In genomic region chr12:5157931-5158481, GRCm38 (mm10) we compare ENCODE assay signal across 26 mouse cellular contexts.
A peak's percentile ranks its signal among the peaks of the same experiment; 100 is the strongest.
DNase-seq lines count a peak whose midpoint lies in the region; ATAC-seq and TF ChIP-seq lines count a peak whose summit lies in the region.
"Had no signal": no experiment of that assay in that cellular context is flagged by ENCODE, and none has a peak within 500 bp of the region (broad histone marks: within the 10 kb centered on the region; RNA-seq: fewer than 3 reads in every experiment).

No protein-coding gene starts in this region.

- H3K27me3 ChIP-seq in forebrain, embryonic 13.5 days, result no peaks in the 10 kb centered on the region
- H3K27me3 ChIP-seq in forebrain, embryonic 12.5 days, result no peaks in the 10 kb centered on the region
- H3K27me3 ChIP-seq: hindbrain, embryonic 13.5 days had no signal

- intact Hi-C loops in gastrocnemius, adult 2 months (cut with DNase I), result loop anchor here (5.0 kb wide), 1 partner anchor 244 kb away; no protein-coding TSS in a partner anchor
- intact Hi-C loops in left cerebral cortex, adult 2 months (cut with DNase I), result loop anchor here (2.0 to 10.0 kb wide), 3 partner anchors 84 to 1687 kb away; no protein-coding TSS in a partner anchor
- intact Hi-C loops in left cerebral cortex, postnatal 10 days (cut with DNase I), result no loop called here

- 0 out of 2 replicates have a peak overlapping the region, but pooled peaks have one; percentile 25 for H3K27ac ChIP-seq in forebrain, embryonic 13.5 days
- H3K27ac ChIP-seq in forebrain, embryonic 12.5 days, result no peak overlapping the region
- peak overlapping the region; percentile 72; the same call in 1 of the 2 replicates for H3K27ac ChIP-seq in gastrocnemius, adult 2 months
- H3K27ac ChIP-seq in left cerebral cortex, adult 2 months, result peak overlapping the region; percentile 86
- H3K27ac ChIP-seq in brown adipose tissue, adult 24 weeks (replicated peaks; ENCODE audit: low read depth, low read length), result 0 out of 2 replicates have a peak overlapping the region, but pooled peaks have one; percentile 19
- H3K27ac ChIP-seq: hindbrain, embryonic 13.5 days; liver, embryonic 14.5 days; midbrain, embryonic 10.5 days had no signal

- no peaks in the 10 kb centered on the region for H3K36me3 ChIP-seq in forebrain, embryonic 13.5 days (ENCODE audit: poor library complexity, severe bottlenecking)
- H3K36me3 ChIP-seq in forebrain, embryonic 12.5 days (replicated peaks), result no peaks in the 10 kb centered on the region
- H3K36me3 ChIP-seq: hindbrain, embryonic 13.5 days; midbrain, embryonic 10.5 days had no signal

- H3K9ac ChIP-seq in forebrain, embryonic 13.5 days, result no peak overlapping the region
- no peak overlapping the region for H3K9ac ChIP-seq in forebrain, embryonic 12.5 days
- H3K9ac ChIP-seq: hindbrain, embryonic 13.5 days; liver, embryonic 14.5 days had no signal

- TF ChIP-seq CTCF in gastrocnemius, adult 2 months (IDR thresholded peaks at IDR 0.05), result no peak
- no peak for TF ChIP-seq CTCF in left cerebral cortex, adult 2 months (IDR thresholded peaks at IDR 0.05)

- H3K4me3 ChIP-seq in forebrain, embryonic 13.5 days, result no peak overlapping the region
- no peak overlapping the region for H3K4me3 ChIP-seq in forebrain, embryonic 12.5 days (replicated peaks)
- no peak overlapping the region for H3K4me3 ChIP-seq in gastrocnemius, adult 2 months
- H3K4me3 ChIP-seq in left cerebral cortex, adult 2 months, result no peak overlapping the region
- no peak overlapping the region for H3K4me3 ChIP-seq in brown adipose tissue, adult 24 weeks (ENCODE audit: insufficient read depth, low read depth, low read length)
- H3K4me3 ChIP-seq: erythroblast, embryonic 14.5 days; hindbrain, embryonic 13.5 days; midbrain, embryonic 10.5 days had no signal

- no peak for DNase-seq in gastrocnemius, adult 2 months
- no peak for DNase-seq in gastrocnemius, postnatal 25 days
- no peak for DNase-seq in left cerebral cortex, adult 2 months (ENCODE audit: extremely low spot score in 1 of 2, low spot score in 2 of 2)
- DNase-seq in left cerebral cortex, postnatal 10 days (ENCODE audit: extremely low spot score in 1 of 2, low spot score in 2 of 2), result no peak
- DNase-seq in MN1 (ENCODE audit: low spot score), result no peak
- DNase-seq: adrenal gland, postnatal 36 days; cerebellum, adult 11 months; cerebellum, adult 9-10 months; heart, postnatal 36 days; kidney, adult 11 months; kidney, postnatal 14 days; liver; lung, adult 2 months; lung, postnatal 14 days; spleen, adult 18-20 months; thymus, adult 2 months; thymus, postnatal 36 days had no signal

- 76% methylated on average over 5 of the region's 5 CpGs for WGBS in forebrain, embryonic 13.5 days
- WGBS in forebrain, embryonic 12.5 days, result 85% methylated on average over 5 of the region's 5 CpGs

- ATAC-seq in forebrain, embryonic 13.5 days, result no peak
- no peak for ATAC-seq in forebrain, embryonic 12.5 days (ENCODE audit: low FRiP score)
- ATAC-seq: inflammation-experienced regulatory T-cells, adult 6 months had no signal

- H3K9me3 ChIP-seq in forebrain, embryonic 13.5 days (replicated peaks), result no peaks in the 10 kb centered on the region
- no peaks in the 10 kb centered on the region for H3K9me3 ChIP-seq in forebrain, embryonic 12.5 days
- H3K9me3 ChIP-seq: hindbrain, embryonic 13.5 days; midbrain, embryonic 10.5 days had no signal

- H3K4me2 ChIP-seq in forebrain, embryonic 13.5 days, result no peak overlapping the region
- H3K4me2 ChIP-seq in forebrain, embryonic 12.5 days, result no peak overlapping the region
- H3K4me2 ChIP-seq: heart, embryonic 11.5 days; hindbrain, embryonic 13.5 days had no signal

- H3K4me1 ChIP-seq in forebrain, embryonic 13.5 days, result peaks cover 3% of the 10 kb centered on the region; the same call in 1 of the 2 replicates
- no peaks in the 10 kb centered on the region for H3K4me1 ChIP-seq in forebrain, embryonic 12.5 days
- H3K4me1 ChIP-seq in brown adipose tissue, adult 24 weeks (ENCODE audit: control insufficient read depth, insufficient read depth, insufficient read length, low read length), result no peaks in the 10 kb centered on the region
- H3K4me1 ChIP-seq: midbrain, embryonic 10.5 days had no signal
